Mouse (Mus musculus): ENCODE measurements at regions not wholly inside any gene's neighbourhood (a gene's known extent, or its start where the extent isn't known, plus 50 kb on each side); places are given as distances from the start of the nearest gene placed in this dataset.
A peak's percentile ranks its signal among the peaks of the same experiment; 100 is the strongest.

- Histone ChIP-seq H3K9ac (ENCODE audit: low read length) (no peak overlapping the region), H3K4me1 (ENCODE audit: control insufficient read depth, insufficient read depth, low read length) (no peaks in the 10 kb centered on the region), H3K27ac (replicated peaks; ENCODE audit: low read depth, low read length) (no peak overlapping the region), H3K4me2 (ENCODE audit: low read depth, severe bottlenecking) (no peak overlapping the region), H3K36me3 (ENCODE audit: control insufficient read depth, insufficient read depth, low read length) (no peaks in the 10 kb centered on the region), H3K27me3 (ENCODE audit: control insufficient read depth, insufficient read depth, low read length) (no peaks in the 10 kb centered on the region), H3K4me3 (ENCODE audit: low read depth, low read length) (no peak overlapping the region), H3K9me3 (ENCODE audit: control insufficient read depth, low read length) (no peaks in the 10 kb centered on the region)
- 90% methylated on average over 3 of the region's 3 CpGs for WGBS
- DNase-seq (ENCODE audit: low spot score) (no peak), ATAC-seq (ENCODE audit: insufficient number of reproducible peaks, low FRiP score, low TSS enrichment, low read depth) (no peak)
These were observed 452.8 kb upstream of the Id2 start for GRCm38 (mm10) chr12:25549735-25550134.

DNA sequence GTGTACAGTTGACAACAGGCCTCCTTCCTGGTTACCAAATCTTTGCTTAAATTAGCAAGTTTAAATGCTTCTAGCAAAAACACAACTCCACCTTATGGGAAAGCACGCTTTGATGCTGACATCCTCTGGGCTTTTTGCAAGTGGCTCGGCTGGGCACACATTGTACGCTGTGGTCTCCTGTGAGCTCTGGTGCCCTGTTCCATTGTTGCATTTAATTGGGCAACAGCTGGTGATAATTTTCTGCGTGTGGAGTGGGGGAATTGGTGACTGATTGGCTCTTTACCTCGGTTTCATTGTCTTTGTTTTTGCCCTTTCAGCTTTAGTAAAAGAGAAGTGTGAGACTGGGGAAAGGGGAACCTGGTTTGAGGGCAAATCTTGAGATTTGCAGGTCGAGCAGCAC is 447.3 kb upstream of the Id2 start:
- Histone ChIP-seq H3K9ac (ENCODE audit: low read length) (no peak overlapping the region), H3K4me2 (ENCODE audit: low read depth, severe bottlenecking) (no peak overlapping the region), H3K27me3 (ENCODE audit: control insufficient read depth, insufficient read depth, low read length) (no peaks in the 10 kb centered on the region), H3K36me3 (ENCODE audit: control insufficient read depth, insufficient read depth, low read length) (no peaks in the 10 kb centered on the region), H3K4me1 (ENCODE audit: control insufficient read depth, insufficient read depth, low read length) (no peaks in the 10 kb centered on the region), H3K9me3 (ENCODE audit: control insufficient read depth, low read length) (no peaks in the 10 kb centered on the region), H3K4me3 (ENCODE audit: low read depth, low read length) (no peak overlapping the region), H3K27ac (replicated peaks; ENCODE audit: low read depth, low read length) (no peak overlapping the region)
- no peak for DNase-seq (ENCODE audit: low spot score)
- ATAC-seq (ENCODE audit: insufficient number of reproducible peaks, low FRiP score, low TSS enrichment, low read depth) = no peak
- 46% methylated on average over 6 of the region's 6 CpGs for WGBS

DNA sequence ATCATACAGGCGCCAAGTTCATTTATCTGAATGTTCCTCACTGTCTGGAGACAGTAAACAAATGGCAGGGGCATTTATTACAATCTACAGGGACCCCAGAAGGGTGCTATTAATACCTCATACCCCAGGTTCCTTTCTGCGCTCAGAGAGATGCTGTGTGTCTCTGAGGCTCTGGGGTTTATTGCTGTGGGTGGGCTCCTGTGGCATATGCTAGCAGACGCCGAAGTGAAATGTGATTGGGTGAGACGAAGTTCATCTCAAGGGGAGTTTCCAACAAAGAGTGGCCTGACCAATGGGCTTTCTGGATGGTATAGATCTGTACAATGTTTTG is 437.6 kb upstream of the Id2 start:
- WGBS = 13% methylated on average over 5 of the region's 5 CpGs
- Histone ChIP-seq H3K4me2 (ENCODE audit: low read depth, severe bottlenecking) (no peak overlapping the region), H3K9me3 (ENCODE audit: control insufficient read depth, low read length) (no peaks in the 10 kb centered on the region), H3K27me3 (ENCODE audit: control insufficient read depth, insufficient read depth, low read length) (no peaks in the 10 kb centered on the region), H3K4me3 (ENCODE audit: low read depth, low read length) (no peak overlapping the region), H3K36me3 (ENCODE audit: control insufficient read depth, insufficient read depth, low read length) (no peaks in the 10 kb centered on the region), H3K9ac (ENCODE audit: low read length) (no peak overlapping the region), H3K4me1 (ENCODE audit: control insufficient read depth, insufficient read depth, low read length) (peaks cover 12% of the 10 kb centered on the region; the same call in 1 of the 2 replicates), H3K27ac (replicated peaks; ENCODE audit: low read depth, low read length) (peak overlapping the region; percentile 72; the same call in 1 of the 2 replicates)
- DNase-seq (ENCODE audit: low spot score) (peak; percentile 41), ATAC-seq (ENCODE audit: insufficient number of reproducible peaks, low FRiP score, low TSS enrichment, low read depth) (peak; percentile 56; the same call in 1 of the 2 replicates)

- WGBS = 12% methylated on average over 10 of the region's 10 CpGs
- Histone ChIP-seq H3K4me3 (ENCODE audit: low read depth, low read length) (no peak overlapping the region), H3K9me3 (ENCODE audit: control insufficient read depth, low read length) (no peaks in the 10 kb centered on the region), H3K4me2 (ENCODE audit: low read depth, severe bottlenecking) (no peak overlapping the region), H3K4me1 (ENCODE audit: control insufficient read depth, insufficient read depth, low read length) (peaks cover 12% of the 10 kb centered on the region; the same call in 1 of the 2 replicates), H3K27ac (replicated peaks; ENCODE audit: low read depth, low read length) (peak overlapping the region; percentile 72), H3K9ac (ENCODE audit: low read length) (no peak overlapping the region), H3K27me3 (ENCODE audit: control insufficient read depth, insufficient read depth, low read length) (no peaks in the 10 kb centered on the region), H3K36me3 (ENCODE audit: control insufficient read depth, insufficient read depth, low read length) (no peaks in the 10 kb centered on the region)
- DNase-seq (ENCODE audit: low spot score) = peak; percentile 80
- ATAC-seq (ENCODE audit: insufficient number of reproducible peaks, low FRiP score, low TSS enrichment, low read depth) = peak; percentile 94
These were observed 437.0 kb upstream of the Id2 start for GRCm38 (mm10) chr12:25533709-25534619.

GRCm38 (mm10) chr12:25530483-25530882 is 433.5 kb upstream of the Id2 start:
- Histone ChIP-seq H3K27ac (replicated peaks; ENCODE audit: low read depth, low read length) (no peak overlapping the region), H3K4me2 (ENCODE audit: low read depth, severe bottlenecking) (no peak overlapping the region), H3K27me3 (ENCODE audit: control insufficient read depth, insufficient read depth, low read length) (no peaks in the 10 kb centered on the region), H3K4me1 (ENCODE audit: control insufficient read depth, insufficient read depth, low read length) (peaks cover 12% of the 10 kb centered on the region; the same call in 1 of the 2 replicates), H3K36me3 (ENCODE audit: control insufficient read depth, insufficient read depth, low read length) (no peaks in the 10 kb centered on the region), H3K4me3 (ENCODE audit: low read depth, low read length) (no peak overlapping the region), H3K9ac (ENCODE audit: low read length) (no peak overlapping the region), H3K9me3 (ENCODE audit: control insufficient read depth, low read length) (no peaks in the 10 kb centered on the region)
- no peak for DNase-seq (ENCODE audit: low spot score)
- ATAC-seq (ENCODE audit: insufficient number of reproducible peaks, low FRiP score, low TSS enrichment, low read depth) = no peak
- WGBS = 87% methylated on average over 3 of the region's 3 CpGs

- H3K9ac ChIP-seq (ENCODE audit: low read length) = no peak overlapping the region
- no peak for ATAC-seq (ENCODE audit: insufficient number of reproducible peaks, low FRiP score, low TSS enrichment, low read depth)
These were observed 432.6 kb upstream of the Id2 start for GRCm38 (mm10) chr12:25529537-25529936.

DNA sequence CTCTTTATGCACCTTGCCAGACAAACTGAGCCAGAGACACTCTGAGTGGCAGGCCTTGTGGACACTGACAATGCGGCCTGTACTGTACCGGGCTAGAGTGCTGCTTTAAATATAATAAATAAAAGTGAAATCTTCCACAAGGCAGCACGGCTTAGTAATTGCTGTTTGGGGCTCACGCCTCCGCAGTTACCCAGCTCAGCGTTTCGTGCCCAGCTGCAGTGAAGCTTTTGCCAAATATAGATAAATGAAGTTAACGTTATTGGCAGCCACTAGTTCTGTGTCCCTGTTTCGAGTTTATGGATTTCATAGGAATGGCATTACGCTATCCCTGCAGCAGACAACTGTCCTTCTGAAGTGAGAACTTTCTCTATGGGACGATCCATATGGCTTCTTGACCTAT is 429.7 kb upstream of the Id2 start:
- DNase-seq (ENCODE audit: low spot score) = no peak
- H3K4me2 ChIP-seq (ENCODE audit: low read depth, severe bottlenecking) = no peak overlapping the region
- 89% methylated on average over 11 of the region's 11 CpGs for WGBS
- no peaks in the 10 kb centered on the region for H3K4me1 ChIP-seq (ENCODE audit: control insufficient read depth, insufficient read depth, low read length)
- no peaks in the 10 kb centered on the region for H3K27me3 ChIP-seq (ENCODE audit: control insufficient read depth, insufficient read depth, low read length)
- no peak for ATAC-seq (ENCODE audit: insufficient number of reproducible peaks, low FRiP score, low TSS enrichment, low read depth)
- no peak overlapping the region for H3K4me3 ChIP-seq (ENCODE audit: low read depth, low read length)
- H3K9me3 ChIP-seq (ENCODE audit: control insufficient read depth, low read length) = no peaks in the 10 kb centered on the region
- H3K9ac ChIP-seq (ENCODE audit: low read length) = no peak overlapping the region
- H3K36me3 ChIP-seq (ENCODE audit: control insufficient read depth, insufficient read depth, low read length) = no peaks in the 10 kb centered on the region
- no peak overlapping the region for H3K27ac ChIP-seq (replicated peaks; ENCODE audit: low read depth, low read length)

More at GRCm38 (mm10) chr12:25529537-25529936, 432.6 kb upstream of the Id2 start:
- no peak overlapping the region for H3K4me3 ChIP-seq (ENCODE audit: low read depth, low read length)
- no peaks in the 10 kb centered on the region for H3K36me3 ChIP-seq (ENCODE audit: control insufficient read depth, insufficient read depth, low read length)
- no peak overlapping the region for H3K4me2 ChIP-seq (ENCODE audit: low read depth, severe bottlenecking)
- WGBS = 92% methylated on average over 3 of the region's 3 CpGs
- no peak overlapping the region for H3K27ac ChIP-seq (replicated peaks; ENCODE audit: low read depth, low read length)
- H3K9me3 ChIP-seq (ENCODE audit: control insufficient read depth, low read length) = no peaks in the 10 kb centered on the region
- DNase-seq (ENCODE audit: low spot score) = no peak
- peaks cover 4% of the 10 kb centered on the region; the same call in 1 of the 2 replicates for H3K4me1 ChIP-seq (ENCODE audit: control insufficient read depth, insufficient read depth, low read length)
- no peaks in the 10 kb centered on the region for H3K27me3 ChIP-seq (ENCODE audit: control insufficient read depth, insufficient read depth, low read length)

GRCm38 (mm10) chr12:25516738-25517137 is 419.8 kb upstream of the Id2 start:
- Histone ChIP-seq H3K4me1 (ENCODE audit: control insufficient read depth, insufficient read depth, low read length) (no peaks in the 10 kb centered on the region), H3K27me3 (ENCODE audit: control insufficient read depth, insufficient read depth, low read length) (no peaks in the 10 kb centered on the region), H3K9ac (ENCODE audit: low read length) (no peak overlapping the region), H3K9me3 (ENCODE audit: control insufficient read depth, low read length) (no peaks in the 10 kb centered on the region), H3K4me3 (ENCODE audit: low read depth, low read length) (no peak overlapping the region), H3K36me3 (ENCODE audit: control insufficient read depth, insufficient read depth, low read length) (no peaks in the 10 kb centered on the region), H3K4me2 (ENCODE audit: low read depth, severe bottlenecking) (no peak overlapping the region), H3K27ac (replicated peaks; ENCODE audit: low read depth, low read length) (no peak overlapping the region)
- 84% methylated on average over 2 of the region's 2 CpGs for WGBS
- ATAC-seq (ENCODE audit: insufficient number of reproducible peaks, low FRiP score, low TSS enrichment, low read depth) = no peak
- no peak for DNase-seq (ENCODE audit: low spot score)

Data from limb, embryonic 11.5 days (tissue).